Mouse (Mus musculus) heart, adult 9 months (tissue): ENCODE data around the gene Klhl32.
A peak's percentile ranks its signal among the peaks of the same experiment; 100 is the strongest.

ENCODE experiments used
- DNase-seq, 2 experiments: peaks; one replicate each; pipeline ENCODE4 v3.0.0; 2022; ENCODE audit warnings: low spot score in 2 of 2

Gene Klhl32

DNA sequence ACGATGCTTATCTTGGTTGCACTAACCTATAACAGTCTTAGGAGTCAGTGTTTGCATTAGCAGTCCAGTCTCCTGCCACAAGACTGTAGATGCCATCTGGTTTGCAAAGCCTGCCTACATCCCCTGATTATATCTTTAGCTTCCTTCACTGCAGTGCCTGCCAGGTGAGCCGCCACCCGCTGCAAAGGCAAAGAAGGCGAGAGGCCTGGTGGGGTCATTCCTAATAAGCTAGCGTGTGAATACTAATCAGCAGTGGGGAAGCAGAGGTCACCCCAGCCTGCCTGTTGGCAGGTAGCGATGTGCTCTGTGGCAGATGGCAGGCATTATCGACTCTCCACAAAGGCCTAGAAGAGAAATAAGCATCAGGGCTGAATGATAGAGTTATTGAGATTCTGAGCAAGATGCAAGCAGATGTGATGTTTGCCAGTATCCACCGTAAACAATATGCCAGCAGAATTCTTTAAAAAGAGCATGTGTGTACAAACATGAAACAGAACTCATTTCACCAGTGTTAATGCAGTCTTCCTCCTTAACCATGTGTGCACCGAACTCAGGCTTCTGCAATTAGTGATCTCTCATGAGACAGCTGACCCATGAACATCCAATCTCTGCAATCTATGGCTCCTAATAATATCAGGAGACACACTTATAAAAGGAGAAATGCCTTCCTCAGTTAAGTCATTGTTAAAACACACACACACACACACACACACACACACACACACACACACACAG, 219.6 kb downstream of the Klhl32 start:
- DNase-seq, result no peak

DNA sequence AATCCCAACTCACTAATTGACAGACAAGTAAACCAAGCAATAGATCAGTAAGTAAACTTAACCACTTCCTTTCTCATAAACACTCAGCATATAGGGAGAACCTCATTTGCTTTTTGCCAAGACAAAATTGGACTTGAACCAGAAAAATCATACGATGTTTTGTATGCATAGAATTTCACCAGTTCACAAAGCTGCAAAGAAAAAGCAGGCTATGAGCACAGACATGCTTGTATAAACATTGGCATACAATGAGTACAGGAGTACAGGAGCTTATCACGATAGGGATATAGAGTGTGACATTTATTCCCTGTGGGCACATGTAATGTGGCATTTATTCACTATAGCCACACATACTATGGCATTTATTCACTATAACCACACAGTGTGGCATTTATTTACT, 220.5 kb downstream of the Klhl32 start:
- no peak for DNase-seq

DNA sequence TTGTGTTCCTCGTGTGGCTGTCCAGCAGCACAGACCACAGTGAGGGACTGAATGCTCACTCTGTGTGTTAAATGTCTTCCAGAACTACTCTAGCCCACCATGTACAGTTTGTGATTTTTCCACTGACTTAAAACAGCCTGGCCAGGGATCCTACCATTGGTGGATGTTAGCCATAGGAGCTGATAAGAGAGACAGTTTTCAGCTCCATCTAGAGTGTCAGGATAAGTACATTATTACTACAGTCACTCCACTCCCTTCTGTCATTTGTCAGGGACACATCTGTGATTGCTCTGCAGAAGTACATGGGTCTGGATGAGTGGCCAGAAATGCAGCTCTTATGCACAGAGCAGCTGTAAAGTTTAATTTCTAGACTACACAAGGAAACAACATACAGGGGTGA, 223.1 kb downstream of the Klhl32 start:
- no peak for DNase-seq

DNA sequence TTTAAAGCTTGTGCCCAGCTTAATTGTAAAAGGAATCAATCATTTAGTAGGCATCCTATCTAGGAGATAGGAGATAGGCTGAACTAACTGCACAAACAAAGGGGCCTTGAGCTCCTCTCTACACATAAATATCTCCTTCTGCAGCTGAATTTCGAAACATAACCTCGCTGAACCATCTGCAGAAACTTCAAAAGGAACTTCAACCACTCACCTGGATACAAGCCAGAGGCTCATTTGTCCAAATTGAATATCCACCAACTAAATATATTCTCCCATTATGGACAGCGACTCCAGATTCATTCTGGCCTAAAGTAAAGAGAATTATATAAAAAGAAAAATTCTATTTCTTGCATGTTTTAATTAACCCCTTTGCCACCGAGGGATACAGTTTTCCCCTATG, 224.2 kb downstream of the Klhl32 start:
- no peak for DNase-seq

DNA sequence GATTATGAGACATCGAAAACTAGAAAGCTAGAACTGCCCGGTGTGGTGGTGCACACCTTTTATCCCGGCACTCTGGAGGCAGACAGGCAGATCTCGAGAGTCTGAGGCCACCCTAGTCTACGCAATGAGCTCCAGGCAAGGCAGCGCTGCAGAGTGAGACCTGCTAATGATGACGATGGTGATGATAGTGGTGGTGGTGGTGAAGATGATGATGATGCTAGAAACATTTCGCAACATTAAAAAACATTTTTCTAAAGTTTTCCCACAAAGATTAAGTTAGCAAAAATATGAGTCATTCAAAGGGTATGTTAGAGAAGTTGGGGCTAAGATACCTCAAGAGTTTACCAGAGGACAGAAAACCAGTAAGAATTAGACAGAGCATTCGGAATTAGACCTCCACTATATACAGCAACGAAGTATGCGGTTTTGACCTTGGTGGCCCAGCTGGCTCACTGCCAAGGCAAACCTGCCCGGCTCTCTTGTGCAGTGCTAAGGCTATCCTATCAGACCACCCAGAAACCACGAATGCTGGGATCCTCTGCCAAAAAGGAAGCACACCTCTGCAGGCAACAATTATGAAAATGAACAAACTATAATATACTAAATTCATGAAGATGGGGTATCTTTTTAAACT, 224.9 kb downstream of the Klhl32 start:
- no peak for DNase-seq

DNA sequence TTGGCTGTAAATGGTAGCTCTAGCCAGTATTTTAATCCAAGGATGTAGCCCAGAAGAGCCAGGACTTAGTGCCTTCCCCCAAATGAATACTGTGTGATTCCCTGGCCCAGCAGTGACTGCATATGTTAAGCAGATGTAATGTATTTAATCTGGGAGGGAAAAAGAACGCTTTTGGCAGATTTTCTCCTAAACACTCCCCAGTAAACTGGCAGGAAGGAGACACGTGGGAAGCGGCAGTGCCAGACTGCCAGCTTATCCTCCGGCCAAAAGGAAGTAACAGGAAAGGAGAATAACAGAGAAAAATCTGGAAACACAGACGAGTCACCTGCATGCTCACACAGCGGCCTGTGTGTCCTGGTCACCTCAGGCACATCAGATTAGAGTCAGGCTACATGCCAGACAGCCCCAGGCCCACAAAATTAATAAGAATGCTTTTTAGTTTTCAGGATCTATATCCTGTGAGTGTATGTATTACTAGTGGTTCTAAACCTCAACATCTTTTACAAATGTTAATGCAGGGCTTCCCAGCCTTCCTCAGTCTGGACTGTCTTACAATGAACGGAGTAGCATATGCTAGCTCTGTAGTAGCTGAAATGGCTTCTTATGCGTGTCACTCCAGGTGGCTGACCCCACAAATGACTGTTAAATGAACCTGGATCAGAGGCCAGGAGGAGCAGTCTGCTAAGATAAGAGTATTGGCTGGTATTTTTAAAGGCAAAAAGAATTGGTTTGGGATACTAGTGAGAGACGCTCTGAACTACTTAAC, 229.3 kb downstream of the Klhl32 start:
- DNase-seq, result no peak

DNA sequence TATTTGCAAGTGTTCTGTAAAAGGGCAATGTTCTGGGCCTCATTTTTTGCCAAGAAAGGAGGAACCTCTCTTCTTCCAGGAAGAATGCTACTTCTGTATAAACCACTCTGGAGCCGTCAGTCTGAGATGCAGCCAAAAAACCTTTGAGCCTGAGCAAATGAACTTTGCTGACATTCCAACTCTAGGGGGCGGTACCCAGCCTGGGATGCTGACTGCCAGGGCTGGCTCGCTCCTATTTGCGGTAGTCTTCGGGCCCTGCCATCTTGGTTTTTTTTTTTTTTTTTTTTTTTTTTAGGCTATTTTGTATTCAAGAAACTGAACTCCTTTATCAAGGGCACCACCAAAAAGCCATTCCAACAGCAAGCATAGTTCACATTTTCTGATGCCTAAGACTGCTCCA, 230.5 kb downstream of the Klhl32 start:
- no peak for DNase-seq

DNA sequence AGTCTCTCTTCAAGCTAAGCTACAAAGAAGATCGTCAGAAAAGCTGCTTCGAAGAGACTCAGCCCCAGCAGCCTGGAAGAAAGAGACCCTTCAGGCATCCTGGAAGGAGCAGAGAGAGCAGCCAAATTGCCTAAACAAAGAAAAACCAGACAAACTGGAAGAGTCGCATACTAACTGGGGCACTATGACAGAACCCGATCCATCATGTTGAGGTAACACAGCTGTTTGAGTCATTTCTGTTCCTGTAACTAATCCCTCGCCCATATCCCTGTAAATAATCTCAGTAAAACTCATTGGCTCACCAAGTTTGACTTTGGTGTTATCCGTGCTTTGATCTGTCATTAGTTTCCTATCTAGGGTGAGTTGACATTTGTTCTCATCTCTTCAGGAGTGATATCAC, 230.9 kb downstream of the Klhl32 start:
- no peak for DNase-seq

DNA sequence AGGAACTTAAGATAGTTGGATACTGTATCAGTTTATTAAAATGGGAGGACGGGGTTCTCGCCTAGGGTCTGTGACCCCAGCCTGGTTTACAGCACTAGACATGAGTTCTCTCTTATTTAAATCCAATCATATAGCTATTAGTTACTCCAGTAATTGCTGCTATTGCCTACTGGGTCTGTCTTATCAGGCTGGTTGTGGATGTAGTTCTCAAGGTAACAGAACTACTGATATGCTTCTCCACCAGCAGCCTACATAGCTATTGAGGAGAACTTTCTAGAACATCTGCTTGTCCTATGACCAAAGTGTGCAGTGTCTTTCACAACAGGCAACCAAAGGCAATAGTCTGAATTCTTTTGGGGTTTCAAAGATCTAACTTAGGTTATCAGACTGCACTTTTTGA, 241.4 kb downstream of the Klhl32 start:
- no peak for DNase-seq

DNA sequence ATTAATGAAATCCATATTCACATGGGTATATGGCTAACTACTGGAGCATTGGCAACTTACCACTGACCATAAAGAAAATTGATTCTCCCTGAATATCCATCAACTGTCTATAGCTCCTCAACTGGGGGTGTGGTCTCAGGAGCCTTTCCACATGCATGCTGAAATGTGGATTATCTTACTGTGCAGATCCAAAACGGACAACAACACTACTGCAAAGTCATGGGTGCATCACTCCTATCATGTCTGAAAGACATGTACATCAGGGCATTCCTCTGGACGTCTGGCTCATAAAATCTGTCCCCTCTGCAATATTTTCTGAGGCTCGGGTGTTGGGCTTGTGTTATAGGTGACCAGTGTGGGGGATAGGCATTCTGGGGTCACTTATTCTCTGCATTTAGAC, 241.8 kb downstream of the Klhl32 start:
- no peak for DNase-seq

DNA sequence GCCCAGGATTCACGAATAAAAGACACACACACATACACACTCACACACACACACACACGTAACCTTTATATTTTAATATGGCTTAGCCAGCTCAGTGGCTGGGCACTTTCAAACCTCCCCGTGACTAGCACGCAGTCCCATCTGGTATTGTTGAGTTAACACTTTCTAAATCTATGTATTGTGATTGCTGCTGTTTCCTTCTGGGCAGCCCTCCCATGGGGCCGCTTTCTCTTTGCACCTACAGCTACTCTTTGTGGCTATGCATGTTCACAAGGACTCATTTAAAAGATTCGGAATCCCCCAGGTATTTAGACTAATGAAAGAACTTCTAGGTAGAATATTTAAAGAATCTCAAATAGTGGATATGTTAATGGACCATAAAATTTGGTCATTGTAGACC, 249.2 kb downstream of the Klhl32 start:
- no peak for DNase-seq

DNA sequence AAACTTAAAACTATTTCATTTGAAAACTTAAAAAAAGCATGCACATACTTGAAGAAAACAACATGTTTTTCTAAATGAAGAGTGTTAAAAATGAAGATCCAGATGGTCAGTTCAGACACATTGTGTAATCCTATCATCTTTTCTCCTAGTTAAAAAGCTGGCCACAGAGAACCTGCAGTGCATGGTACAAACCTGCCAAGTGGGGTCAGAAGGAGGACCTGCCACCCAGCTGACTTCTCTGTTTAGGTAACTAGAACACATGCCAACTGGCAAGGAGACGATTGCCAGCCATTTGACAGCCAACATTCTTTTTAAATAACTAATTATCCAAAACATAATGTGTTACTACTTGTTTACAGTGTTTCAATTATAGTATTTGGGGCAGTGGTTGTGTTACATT, 252.3 kb downstream of the Klhl32 start:
- DNase-seq, result no peak

DNA sequence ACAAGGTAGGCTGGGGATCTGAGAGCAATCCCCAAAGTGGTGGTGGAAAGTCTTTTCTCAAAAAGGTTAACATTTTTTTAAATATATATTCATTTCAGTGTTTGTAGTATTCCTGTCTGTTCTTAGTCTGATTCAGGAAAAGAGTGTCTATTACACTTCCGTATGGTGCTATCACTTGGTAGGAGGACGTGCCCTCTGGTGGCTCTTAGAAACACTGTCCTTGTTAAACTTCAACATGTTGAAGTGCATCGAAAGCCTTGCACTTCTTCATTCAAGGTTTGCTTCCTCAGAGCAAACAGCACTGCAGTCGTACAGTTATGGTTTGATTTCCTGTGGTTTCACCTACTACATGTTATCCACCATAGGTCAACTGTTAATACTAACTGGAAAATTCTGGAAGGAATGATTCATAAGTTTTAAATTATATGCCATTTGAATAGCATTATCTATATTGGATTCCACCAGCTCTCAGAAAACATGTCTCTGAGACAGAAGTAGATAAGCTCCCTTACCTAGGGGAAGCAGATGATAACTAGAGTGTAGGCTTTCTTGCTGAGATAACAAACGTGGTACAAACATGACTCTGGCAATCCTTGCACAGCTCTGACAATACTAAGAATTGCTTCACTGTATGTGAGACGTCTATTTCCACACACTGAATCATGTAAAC, 253.8 kb downstream of the Klhl32 start:
- no peak for DNase-seq

DNA sequence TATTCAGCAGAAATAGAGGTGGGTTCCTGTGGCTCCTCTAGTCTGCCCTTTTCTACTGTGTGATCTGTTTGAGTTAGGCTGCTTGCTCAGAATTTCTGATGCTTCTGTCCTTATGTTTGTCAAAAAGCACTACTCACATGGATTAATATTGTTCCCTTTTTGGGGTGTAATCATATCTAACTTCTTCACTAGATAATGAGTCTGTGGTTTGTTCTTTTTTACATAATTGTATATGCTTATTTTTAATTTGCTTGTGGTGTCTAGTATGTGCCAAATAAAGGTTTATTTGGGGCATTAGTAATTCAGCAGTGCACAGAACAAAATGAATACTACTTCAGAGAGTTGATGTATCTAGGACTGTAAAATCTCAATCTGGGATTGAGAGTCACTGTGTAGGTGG, 256.1 kb downstream of the Klhl32 start:
- DNase-seq, result no peak

DNA sequence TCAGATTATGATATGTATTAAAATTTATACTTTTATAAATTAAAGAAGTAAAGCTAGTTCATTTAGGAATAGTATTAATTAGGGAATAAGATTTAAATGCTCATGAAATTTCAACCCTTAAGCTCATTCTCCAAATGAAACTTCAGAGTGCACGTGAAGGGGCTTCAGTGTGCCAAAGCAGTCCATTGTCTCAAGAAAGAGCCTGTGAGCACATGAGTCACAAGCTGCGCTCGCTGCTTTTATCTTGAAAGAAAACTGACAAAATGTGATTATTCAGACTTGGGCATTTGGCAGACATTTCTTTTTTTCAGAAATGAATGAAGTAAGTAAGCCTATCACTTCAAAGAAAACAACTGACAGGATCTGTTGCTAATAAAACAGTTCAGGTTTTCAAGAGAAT, 266.9 kb downstream of the Klhl32 start:
- DNase-seq, result no peak

DNA sequence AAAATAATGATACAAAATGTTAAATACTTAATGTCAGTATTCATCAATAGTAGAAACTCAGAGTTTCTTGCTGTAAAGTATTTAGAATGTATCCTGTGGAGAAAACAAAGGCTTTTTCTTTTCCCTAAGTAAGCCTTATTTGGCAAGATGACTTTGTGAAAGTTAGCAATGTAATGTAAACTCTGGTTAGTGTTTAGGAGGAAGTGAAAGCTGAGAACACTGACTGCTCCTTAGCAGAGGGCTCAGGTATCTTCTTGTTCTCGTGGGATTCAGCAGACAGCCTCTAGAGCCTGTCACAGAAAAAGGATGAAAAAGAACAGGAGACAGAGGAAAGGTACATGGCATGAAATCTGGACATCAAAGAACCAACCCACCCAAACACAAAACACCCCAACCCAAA, 268.6 kb downstream of the Klhl32 start:
- no peak for DNase-seq

DNA sequence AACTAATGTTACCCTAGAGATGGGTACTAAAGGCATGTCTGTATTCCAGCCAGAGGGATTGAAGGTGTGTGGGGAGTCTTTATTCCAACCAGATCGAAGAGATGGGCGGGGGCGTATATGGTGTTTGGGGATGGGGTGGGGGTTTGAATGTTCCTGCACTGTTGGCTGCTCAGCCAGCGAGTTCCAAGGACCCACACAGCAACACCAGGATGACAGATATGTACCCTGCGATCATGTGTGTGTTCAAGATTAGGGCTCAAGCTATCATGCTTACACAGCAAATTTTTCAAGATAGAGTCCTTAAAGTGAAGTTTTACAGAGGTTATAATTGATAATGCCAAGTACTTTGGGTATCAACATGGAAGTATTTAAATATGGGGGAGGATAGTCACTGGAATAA, 273.3 kb downstream of the Klhl32 start:
- DNase-seq, result no peak

DNA sequence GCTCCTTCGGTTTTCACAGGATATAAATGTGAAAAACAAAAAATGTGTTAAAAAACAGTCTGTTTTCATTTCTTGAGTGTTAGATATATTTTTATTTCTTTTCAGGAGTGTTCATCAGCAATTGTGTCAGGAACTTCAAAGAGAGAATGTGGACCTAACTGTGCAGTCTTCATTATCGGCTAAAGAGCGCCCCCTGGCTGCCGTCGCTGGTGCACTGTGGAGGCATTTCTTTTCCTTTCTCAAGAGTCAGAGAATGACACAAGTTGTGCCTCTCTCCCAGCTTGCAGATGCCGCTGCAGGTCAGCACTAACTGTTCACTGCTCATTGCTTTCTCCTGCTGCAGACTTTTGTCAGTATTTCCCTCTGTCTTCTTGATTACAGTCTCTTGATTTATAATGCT, 276.6 kb downstream of the Klhl32 start:
- DNase-seq, result peak in 1 of 2 experiments; percentile 30

DNA sequence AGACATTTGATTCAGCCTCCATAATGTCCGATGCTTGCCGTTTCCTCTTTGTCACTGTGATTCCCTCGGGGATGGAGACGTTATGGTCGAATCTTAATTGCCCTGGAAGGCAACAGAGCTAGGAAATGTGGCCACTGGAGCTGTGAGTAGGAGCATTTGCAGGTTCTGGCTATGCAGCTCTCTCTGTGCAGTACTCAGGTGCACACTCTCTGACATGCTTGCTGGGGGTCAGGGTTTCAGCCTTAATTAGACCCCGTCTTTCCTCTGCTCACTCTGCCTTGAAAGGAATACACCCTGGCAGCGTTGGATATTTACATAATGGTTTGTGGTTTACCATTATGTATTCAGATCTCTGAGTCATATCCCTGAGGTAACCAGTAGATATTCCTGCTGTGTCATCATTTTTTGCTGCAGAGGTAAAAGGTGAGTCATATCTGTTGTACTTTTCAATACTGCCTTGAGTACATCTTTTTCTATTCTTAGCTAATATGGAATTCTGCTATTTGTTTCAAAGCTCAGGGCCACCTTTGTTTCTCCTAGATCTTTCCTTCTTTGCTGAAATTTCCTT, 281.9 kb downstream of the Klhl32 start:
- no peak for DNase-seq

DNA sequence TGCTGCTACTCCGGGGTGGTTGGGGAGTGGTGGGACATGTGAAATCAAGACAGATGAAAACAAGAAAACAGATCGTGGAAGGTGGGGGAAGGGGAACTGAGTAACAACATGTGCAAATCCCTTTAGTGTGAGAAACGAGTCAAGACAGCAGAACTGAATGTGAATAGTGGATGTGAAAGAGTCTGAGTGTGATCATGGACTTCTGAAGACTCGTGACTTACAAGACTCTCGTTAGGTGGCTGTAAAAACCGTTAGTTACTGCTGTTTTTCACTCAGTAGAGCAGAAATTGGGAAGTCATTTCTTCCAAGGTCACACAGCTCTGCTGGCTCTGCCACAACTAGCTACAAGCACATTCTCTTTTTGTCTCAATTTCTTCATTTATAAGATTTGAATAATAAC, 282.9 kb downstream of the Klhl32 start:
- DNase-seq, result no peak
